Mouse (Mus musculus): Measurements from ENCODE around the gene Cmtm2b. TPM values are rescaled to one million over a fixed set of nuclear protein-coding genes. Genes with fewer than 3 reads are reported as not detected.
A peak's percentile ranks its signal among the peaks of the same experiment; 100 is the strongest.

The Cmtm2b gene
- polyA plus RNA-seq, 1 experiment from 2014 or later: not detected

- Histone ChIP-seq H3K9ac (no peak overlapping the region), H3K27me3 (no peaks in the 10 kb centered on the region), H3K9me3 (no peaks in the 10 kb centered on the region), H3K27ac (replicated peaks) (no peak overlapping the region), H3K4me1 (replicated peaks) (peaks cover under 1% of the 10 kb centered on the region), H3K36me3 (no peaks in the 10 kb centered on the region), H3K4me2 (no peak overlapping the region), H3K4me3 (no peak overlapping the region)
- ATAC-seq (ENCODE audit: low FRiP score, low read depth): no peak
- WGBS: 60% methylated on average over 12 of the region's 12 CpGs
These were observed 24.7 kb downstream of the Cmtm2b start for GRCm38 (mm10) chr8:104346706-104347105.

GRCm38 (mm10) chr8:104348971-104349370, 26.9 kb downstream of the Cmtm2b start:
- no peak overlapping the region for H3K4me2 ChIP-seq
- no peaks in the 10 kb centered on the region for H3K27me3 ChIP-seq
- H3K4me3 ChIP-seq: no peak overlapping the region
- H3K9ac ChIP-seq: no peak overlapping the region
- H3K27ac ChIP-seq (replicated peaks): no peak overlapping the region
- H3K4me1 ChIP-seq (replicated peaks): no peaks in the 10 kb centered on the region
- no peaks in the 10 kb centered on the region for H3K9me3 ChIP-seq
- H3K36me3 ChIP-seq: no peaks in the 10 kb centered on the region
- 72% methylated on average over 5 of the region's 5 CpGs for WGBS
- ATAC-seq (ENCODE audit: low FRiP score, low read depth): no peak

GRCm38 (mm10) chr8:104350047-104350446, 28.0 kb downstream of the Cmtm2b start:
- Histone ChIP-seq H3K4me1 (replicated peaks) (no peaks in the 10 kb centered on the region), H3K4me3 (no peak overlapping the region), H3K9me3 (no peaks in the 10 kb centered on the region), H3K4me2 (no peak overlapping the region), H3K36me3 (peaks cover 8% of the 10 kb centered on the region; the same call in 1 of the 2 replicates), H3K27me3 (no peaks in the 10 kb centered on the region), H3K27ac (replicated peaks) (no peak overlapping the region), H3K9ac (no peak overlapping the region)
- ATAC-seq (ENCODE audit: low FRiP score, low read depth): no peak
- WGBS: 88% methylated on average over 13 of the region's 13 CpGs

- no peaks in the 10 kb centered on the region for H3K9me3 ChIP-seq
- 0 out of 2 replicates have a peak, but pooled peaks have one; percentile 71 for ATAC-seq (ENCODE audit: low FRiP score, low read depth)
- H3K36me3 ChIP-seq: peaks cover 17% of the 10 kb centered on the region; the same call in 1 of the 2 replicates
- 64% methylated on average over 5 of the region's 5 CpGs for WGBS
- no peak overlapping the region for H3K4me3 ChIP-seq
- H3K9ac ChIP-seq: no peak overlapping the region
- H3K27ac ChIP-seq (replicated peaks): no peak overlapping the region
- H3K4me1 ChIP-seq (replicated peaks): no peaks in the 10 kb centered on the region
- H3K4me2 ChIP-seq: no peak overlapping the region
- H3K27me3 ChIP-seq: no peaks in the 10 kb centered on the region
These were observed 31.2 kb downstream of the Cmtm2b start for GRCm38 (mm10) chr8:104353186-104353585.

- H3K36me3 ChIP-seq: peaks cover 17% of the 10 kb centered on the region; the same call in 1 of the 2 replicates
- H3K4me2 ChIP-seq: no peak overlapping the region
- no peak overlapping the region for H3K9ac ChIP-seq
- H3K27ac ChIP-seq (replicated peaks): no peak overlapping the region
- H3K4me3 ChIP-seq: no peak overlapping the region
- peaks cover 2% of the 10 kb centered on the region for H3K4me1 ChIP-seq (replicated peaks)
- 92% methylated on average over 10 of the region's 10 CpGs for WGBS
- H3K9me3 ChIP-seq: no peaks in the 10 kb centered on the region
- no peaks in the 10 kb centered on the region for H3K27me3 ChIP-seq
- ATAC-seq (ENCODE audit: low FRiP score, low read depth): no peak
These were observed 32.5 kb downstream of the Cmtm2b start for GRCm38 (mm10) chr8:104354504-104354903.

- no peak for ATAC-seq (ENCODE audit: low FRiP score, low read depth)
- peaks cover 8% of the 10 kb centered on the region for H3K4me1 ChIP-seq (replicated peaks)
- H3K27me3 ChIP-seq: no peaks in the 10 kb centered on the region
- H3K9ac ChIP-seq: no peak overlapping the region
- H3K36me3 ChIP-seq: peaks cover 17% of the 10 kb centered on the region; the same call in 1 of the 2 replicates
- H3K9me3 ChIP-seq: no peaks in the 10 kb centered on the region
- H3K27ac ChIP-seq (replicated peaks): 0 out of 2 replicates have a peak overlapping the region, but pooled peaks have one; percentile 14
- WGBS: 75% methylated on average over 3 of the region's 3 CpGs
- H3K4me3 ChIP-seq: no peak overlapping the region
- H3K4me2 ChIP-seq: no peak overlapping the region
These were observed 36.6 kb downstream of the Cmtm2b start for GRCm38 (mm10) chr8:104358637-104359036.

- Histone ChIP-seq H3K9ac (no peak overlapping the region), H3K4me3 (no peak overlapping the region), H3K4me1 (replicated peaks) (peaks cover 8% of the 10 kb centered on the region), H3K4me2 (no peak overlapping the region), H3K27me3 (no peaks in the 10 kb centered on the region), H3K27ac (replicated peaks) (no peak overlapping the region), H3K9me3 (no peaks in the 10 kb centered on the region), H3K36me3 (0 out of 2 replicates have a peak, but pooled peaks cover 10% of the 10 kb centered on the region)
- no peak for ATAC-seq (ENCODE audit: low FRiP score, low read depth)
- WGBS: 66% methylated on average over 15 of the region's 15 CpGs
These were observed 37.9 kb downstream of the Cmtm2b start for GRCm38 (mm10) chr8:104359778-104360456.

- WGBS: 91% methylated on average over 9 of the region's 9 CpGs
- no peak overlapping the region for H3K4me3 ChIP-seq
- H3K9ac ChIP-seq: no peak overlapping the region
- peaks cover 30% of the 10 kb centered on the region for H3K4me1 ChIP-seq (replicated peaks)
- no peaks in the 10 kb centered on the region for H3K36me3 ChIP-seq
- no peak overlapping the region for H3K4me2 ChIP-seq
- no peaks in the 10 kb centered on the region for H3K9me3 ChIP-seq
- no peak overlapping the region for H3K27ac ChIP-seq (replicated peaks)
- no peak for ATAC-seq (ENCODE audit: low FRiP score, low read depth)
- H3K27me3 ChIP-seq: no peaks in the 10 kb centered on the region
These were observed 43.7 kb downstream of the Cmtm2b start for GRCm38 (mm10) chr8:104365695-104366094.

- H3K27me3 ChIP-seq: no peaks in the 10 kb centered on the region
- H3K9ac ChIP-seq: no peak overlapping the region
- H3K4me1 ChIP-seq (replicated peaks): peaks cover 30% of the 10 kb centered on the region
- ATAC-seq (ENCODE audit: low FRiP score, low read depth): no peak
- 0 out of 2 replicates have a peak overlapping the region, but pooled peaks have one; percentile 38 for H3K27ac ChIP-seq (replicated peaks)
- no peak overlapping the region for H3K4me2 ChIP-seq
- no peak overlapping the region for H3K4me3 ChIP-seq
- WGBS: 32% methylated on average over 5 of the region's 5 CpGs
- H3K36me3 ChIP-seq: no peaks in the 10 kb centered on the region
- H3K9me3 ChIP-seq: no peaks in the 10 kb centered on the region
These were observed 45.4 kb downstream of the Cmtm2b start for GRCm38 (mm10) chr8:104367398-104367797.

- Histone ChIP-seq H3K27ac (replicated peaks) (0 out of 2 replicates have a peak overlapping the region, but pooled peaks have one; percentile 14), H3K9me3 (no peaks in the 10 kb centered on the region), H3K4me3 (no peak overlapping the region), H3K4me1 (replicated peaks) (peaks cover 39% of the 10 kb centered on the region), H3K4me2 (no peak overlapping the region), H3K27me3 (no peaks in the 10 kb centered on the region), H3K36me3 (no peaks in the 10 kb centered on the region), H3K9ac (no peak overlapping the region)
- 72% methylated on average over 12 of the region's 12 CpGs for WGBS
- no peak for ATAC-seq (ENCODE audit: low FRiP score, low read depth)
These were observed 47.6 kb downstream of the Cmtm2b start for GRCm38 (mm10) chr8:104369591-104369990.

- Histone ChIP-seq H3K4me2 (no peak overlapping the region), H3K27me3 (no peaks in the 10 kb centered on the region), H3K27ac (replicated peaks) (0 out of 2 replicates have a peak overlapping the region, but pooled peaks have one; percentile 14), H3K36me3 (no peaks in the 10 kb centered on the region), H3K4me1 (replicated peaks) (peaks cover 44% of the 10 kb centered on the region), H3K9me3 (no peaks in the 10 kb centered on the region), H3K4me3 (no peak overlapping the region), H3K9ac (no peak overlapping the region)
- 51% methylated on average over 6 of the region's 6 CpGs for WGBS
- ATAC-seq (ENCODE audit: low FRiP score, low read depth): no peak
These were observed 48.0 kb downstream of the Cmtm2b start for GRCm38 (mm10) chr8:104370071-104370470.

- 88% methylated on average over 6 of the region's 6 CpGs for WGBS
- H3K4me3 ChIP-seq: no peak overlapping the region
- no peaks in the 10 kb centered on the region for H3K36me3 ChIP-seq
- no peaks in the 10 kb centered on the region for H3K9me3 ChIP-seq
- ATAC-seq (ENCODE audit: low FRiP score, low read depth): no peak
- H3K9ac ChIP-seq: no peak overlapping the region
- no peaks in the 10 kb centered on the region for H3K27me3 ChIP-seq
- H3K4me2 ChIP-seq: no peak overlapping the region
- peaks cover 54% of the 10 kb centered on the region for H3K4me1 ChIP-seq (replicated peaks)
- no peak overlapping the region for H3K27ac ChIP-seq (replicated peaks)
These were observed 49.1 kb downstream of the Cmtm2b start for GRCm38 (mm10) chr8:104371121-104371520.

All from hindbrain, embryonic 15.5 days (tissue).